Mouse (Mus musculus): ENCODE data around the gene Mdm1. TPM values are rescaled to one million over a fixed set of nuclear protein-coding genes. Genes with fewer than 3 reads are reported as not detected.
A peak's percentile ranks its signal among the peaks of the same experiment; 100 is the strongest.

Mdm1 gene
- polyA plus RNA-seq, 1 experiment = 15.5 TPM

- Histone ChIP-seq H3K4me1 (ENCODE audit: control insufficient read depth, insufficient read depth, low read length) (no peaks in the 10 kb centered on the region), H3K27me3 (ENCODE audit: control insufficient read depth, insufficient read depth, low read length) (no peaks in the 10 kb centered on the region), H3K4me3 (replicated peaks; ENCODE audit: insufficient read depth, low read depth, low read length) (no peak overlapping the region), H3K27ac (ENCODE audit: insufficient read depth, low read length) (no peak overlapping the region)
- TF ChIP-seq POLR2A (IDR thresholded peaks at IDR 0.05; ENCODE audit: borderline replicate concordance, insufficient read depth, low read length) (no peak), CTCF (IDR thresholded peaks at IDR 0.05; ENCODE audit: borderline replicate concordance, insufficient read depth, low read depth, low read length) (no peak)
- peak in 1 of 2 experiments; percentile 21 for DNase-seq
- WGBS = 17% methylated on average over 9 of the region's 9 CpGs
These were observed 28.3 kb upstream of the Mdm1 start for GRCm38 (mm10) chr10:118113256-118113682.

GRCm38 (mm10) chr10:118114271-118114670, 27.3 kb upstream of the Mdm1 start:
- Histone ChIP-seq H3K4me3 (replicated peaks; ENCODE audit: insufficient read depth, low read depth, low read length) (no peak overlapping the region), H3K4me1 (ENCODE audit: control insufficient read depth, insufficient read depth, low read length) (no peaks in the 10 kb centered on the region), H3K27ac (ENCODE audit: insufficient read depth, low read length) (no peak overlapping the region), H3K27me3 (ENCODE audit: control insufficient read depth, insufficient read depth, low read length) (no peaks in the 10 kb centered on the region)
- no peak for DNase-seq
- TF ChIP-seq POLR2A (IDR thresholded peaks at IDR 0.05; ENCODE audit: borderline replicate concordance, insufficient read depth, low read length) (no peak), CTCF (IDR thresholded peaks at IDR 0.05; ENCODE audit: borderline replicate concordance, insufficient read depth, low read depth, low read length) (no peak)
- WGBS = 92% methylated on average over 1 of the region's 1 CpGs

GRCm38 (mm10) chr10:118116456-118116855, 25.2 kb upstream of the Mdm1 start:
- TF ChIP-seq POLR2A (IDR thresholded peaks at IDR 0.05; ENCODE audit: borderline replicate concordance, insufficient read depth, low read length) = no peak
- TF ChIP-seq CTCF (IDR thresholded peaks at IDR 0.05; ENCODE audit: borderline replicate concordance, insufficient read depth, low read depth, low read length) = no peak
- Histone ChIP-seq H3K4me1 (ENCODE audit: control insufficient read depth, insufficient read depth, low read length) (no peaks in the 10 kb centered on the region), H3K4me3 (replicated peaks; ENCODE audit: insufficient read depth, low read depth, low read length) (no peak overlapping the region), H3K27me3 (ENCODE audit: control insufficient read depth, insufficient read depth, low read length) (no peaks in the 10 kb centered on the region), H3K27ac (ENCODE audit: insufficient read depth, low read length) (no peak overlapping the region)
- DNase-seq = no peak
- 94% methylated on average over 2 of the region's 2 CpGs for WGBS

- Histone ChIP-seq H3K27me3 (ENCODE audit: control insufficient read depth, insufficient read depth, low read length) (no peaks in the 10 kb centered on the region; the same call in 1 of the 2 replicates), H3K4me1 (ENCODE audit: control insufficient read depth, insufficient read depth, low read length) (no peaks in the 10 kb centered on the region), H3K27ac (ENCODE audit: insufficient read depth, low read length) (no peak overlapping the region), H3K4me3 (replicated peaks; ENCODE audit: insufficient read depth, low read depth, low read length) (no peak overlapping the region)
- DNase-seq = no peak
- 82% methylated on average over 25 of the region's 25 CpGs for WGBS
- TF ChIP-seq POLR2A (IDR thresholded peaks at IDR 0.05; ENCODE audit: borderline replicate concordance, insufficient read depth, low read length) (no peak), CTCF (IDR thresholded peaks at IDR 0.05; ENCODE audit: borderline replicate concordance, insufficient read depth, low read depth, low read length) (no peak)
These were observed 20.3 kb upstream of the Mdm1 start for GRCm38 (mm10) chr10:118121047-118121936.

- Histone ChIP-seq H3K4me3 (replicated peaks; ENCODE audit: insufficient read depth, low read depth, low read length) (no peak overlapping the region), H3K27ac (ENCODE audit: insufficient read depth, low read length) (no peak overlapping the region), H3K27me3 (ENCODE audit: control insufficient read depth, insufficient read depth, low read length) (no peaks in the 10 kb centered on the region; the same call in 1 of the 2 replicates), H3K4me1 (ENCODE audit: control insufficient read depth, insufficient read depth, low read length) (no peaks in the 10 kb centered on the region)
- DNase-seq = no peak
- WGBS = 31% methylated on average over 13 of the region's 13 CpGs
- no peak for TF ChIP-seq CTCF (IDR thresholded peaks at IDR 0.05; ENCODE audit: borderline replicate concordance, insufficient read depth, low read depth, low read length)
These were observed 19.7 kb upstream of the Mdm1 start for GRCm38 (mm10) chr10:118121937-118122285.

- WGBS = 57% methylated on average over 11 of the region's 11 CpGs
- DNase-seq = no peak
These were observed 19.0 kb upstream of the Mdm1 start for GRCm38 (mm10) chr10:118122441-118123162.

GRCm38 (mm10) chr10:118125236-118125635, 16.4 kb upstream of the Mdm1 start:
- TF ChIP-seq CTCF (IDR thresholded peaks at IDR 0.05; ENCODE audit: borderline replicate concordance, insufficient read depth, low read depth, low read length) = no peak
- TF ChIP-seq POLR2A (IDR thresholded peaks at IDR 0.05; ENCODE audit: borderline replicate concordance, insufficient read depth, low read length) = no peak
- 97% methylated on average over 7 of the region's 7 CpGs for WGBS
- Histone ChIP-seq H3K4me3 (replicated peaks; ENCODE audit: insufficient read depth, low read depth, low read length) (no peak overlapping the region), H3K27ac (ENCODE audit: insufficient read depth, low read length) (no peak overlapping the region), H3K27me3 (ENCODE audit: control insufficient read depth, insufficient read depth, low read length) (no peaks in the 10 kb centered on the region; the same call in 1 of the 2 replicates), H3K4me1 (ENCODE audit: control insufficient read depth, insufficient read depth, low read length) (no peaks in the 10 kb centered on the region)
- no peak for DNase-seq

More at GRCm38 (mm10) chr10:118122441-118123162, 19.0 kb upstream of the Mdm1 start:
- Histone ChIP-seq H3K4me3 (replicated peaks; ENCODE audit: insufficient read depth, low read depth, low read length) (no peak overlapping the region), H3K27me3 (ENCODE audit: control insufficient read depth, insufficient read depth, low read length) (no peaks in the 10 kb centered on the region; the same call in 1 of the 2 replicates), H3K27ac (ENCODE audit: insufficient read depth, low read length) (no peak overlapping the region), H3K4me1 (ENCODE audit: control insufficient read depth, insufficient read depth, low read length) (no peaks in the 10 kb centered on the region)
- no peak for TF ChIP-seq CTCF (IDR thresholded peaks at IDR 0.05; ENCODE audit: borderline replicate concordance, insufficient read depth, low read depth, low read length)
- no peak for TF ChIP-seq POLR2A (IDR thresholded peaks at IDR 0.05; ENCODE audit: borderline replicate concordance, insufficient read depth, low read length)

Measured in cerebellum, adult 2 months (tissue).